Mouse (Mus musculus): ENCODE measurements around the gene Stx1b.

GRCm38 (mm10) chr7:127842001-127842718, 17.8 kb upstream of the Stx1b start:
- peak; percentile 63 for TF ChIP-seq POLR2A (IDR thresholded peaks at IDR 0.05; ENCODE audit: insufficient read length, low read depth)
- TF ChIP-seq POLR2AphosphoS2 (IDR thresholded peaks at IDR 0.05; ENCODE audit: insufficient read length, low read depth): peak; percentile 86
- no peak for TF ChIP-seq MYOG (IDR thresholded peaks at IDR 0.05; ENCODE audit: control insufficient read depth in 1 of 3, insufficient read depth in 1 of 3, insufficient read length in 2 of 3, low read depth in 2 of 3)
- no peak for TF ChIP-seq MAX (IDR thresholded peaks at IDR 0.05; ENCODE audit: low read depth)
- TF ChIP-seq USF1 (IDR thresholded peaks at IDR 0.05; ENCODE audit: low read depth): no peak
- TF ChIP-seq TCF3 (IDR thresholded peaks at IDR 0.05; ENCODE audit: insufficient read length, low read depth): no peak
- no peak for TF ChIP-seq MYOD1 (IDR thresholded peaks at IDR 0.05; ENCODE audit: control insufficient read depth in 1 of 3, insufficient read length in 2 of 3, low read depth in 2 of 3)
- no peak for TF ChIP-seq E2F4 (IDR thresholded peaks at IDR 0.05; ENCODE audit: insufficient read depth)
- no peak for TF ChIP-seq REST (IDR thresholded peaks at IDR 0.05; ENCODE audit: insufficient read depth, insufficient read length)
- TF ChIP-seq TCF12 (IDR thresholded peaks at IDR 0.05; ENCODE audit: insufficient read depth, poor library complexity, severe bottlenecking): no peak
- TF ChIP-seq CEBPB (IDR thresholded peaks at IDR 0.05; ENCODE audit: insufficient read depth, poor library complexity, severe bottlenecking): no peak
- no peak for TF ChIP-seq SRF (IDR thresholded peaks at IDR 0.05; ENCODE audit: control insufficient read depth, insufficient read length, low read depth)

Measured in myocyte (in vitro differentiated cells).